Mouse (Mus musculus) embryo, embryonic 9.5 days (tissue): ENCODE data around the gene Zfp78.
"Not testable (repeated sequence)": the region's sequence is repeated elsewhere in the genome, so short reads cannot be mapped to it uniquely, and the experiment has no call there.

ENCODE experiments used
- DNase-seq: peaks from one replicate; pipeline ENCODE4 v3.0.0-alpha.2; 2017; ENCODE audit errors: extremely low spot score

Gene Zfp78

DNA sequence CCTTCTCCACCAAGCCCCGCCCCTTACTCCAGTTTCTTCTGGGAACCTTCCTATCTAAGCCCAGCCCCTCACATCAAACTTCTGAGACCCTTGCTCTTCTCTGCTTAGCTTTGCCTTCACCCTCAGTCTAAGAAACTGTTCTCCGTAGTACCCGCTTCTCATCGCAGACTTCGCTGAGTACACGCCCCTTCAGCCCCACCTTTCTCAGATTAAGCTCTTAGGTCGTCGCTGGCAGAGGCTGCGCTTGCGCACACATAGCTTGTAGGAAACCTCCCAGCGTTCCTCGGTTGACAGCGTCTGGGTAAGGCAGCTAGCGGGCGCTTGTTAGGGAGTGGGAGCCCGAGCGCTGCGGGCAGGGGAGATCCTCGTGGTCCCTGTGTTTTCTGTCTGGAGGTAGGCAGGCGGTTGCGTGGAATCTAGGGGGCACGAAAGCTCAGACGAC is at the start of gene Zfp78:
TSS of gene Zfp78 (plus strand) at position 234 of the 442 bp plus-strand sequence.
- DNase-seq, result no peak

DNA sequence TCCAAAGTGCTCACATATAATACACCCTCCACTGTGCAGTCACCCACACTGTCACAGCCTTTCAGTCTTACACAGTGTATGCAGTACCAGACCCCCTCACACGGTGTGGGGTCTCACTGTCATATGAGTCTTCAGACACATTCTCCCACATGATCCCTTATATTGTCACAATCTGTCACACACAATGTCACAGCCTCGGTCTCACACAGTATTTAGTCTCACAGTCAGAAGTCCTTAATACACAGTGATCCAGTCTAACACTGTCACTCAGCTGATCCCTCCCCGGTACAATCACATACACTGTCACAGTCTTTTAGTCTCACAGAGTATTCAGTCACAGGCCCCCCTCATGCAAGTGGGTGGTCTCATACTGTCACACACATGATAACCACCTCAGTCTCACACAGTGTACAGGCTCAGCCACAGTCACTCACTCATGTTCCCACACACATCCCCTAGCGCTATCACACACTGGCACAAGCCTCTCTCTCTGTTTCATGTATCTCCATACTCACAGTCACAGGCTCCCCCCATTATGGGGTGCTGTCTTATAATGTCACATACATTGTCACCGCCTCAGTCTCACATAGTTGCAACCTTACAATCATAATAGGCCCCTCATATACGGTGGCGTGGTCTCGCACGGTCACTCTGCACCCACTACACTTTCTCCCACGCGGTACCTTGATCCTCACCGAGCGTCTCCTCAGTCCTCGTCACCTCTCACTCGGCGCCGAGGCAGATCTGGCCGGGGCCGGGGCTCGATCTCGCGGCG is 32.4 kb upstream of the Zfp78 start:
- DNase-seq, result peak; percentile 1

GRCm38 (mm10) chr7:6331233-6331956 is 31.7 kb upstream of the Zfp78 start, which contains the start of gene Zfp583:
Gene Zfp583, minus strand, starts transcription at chr7:6331285.
- DNase-seq, result peak; percentile 86

DNA sequence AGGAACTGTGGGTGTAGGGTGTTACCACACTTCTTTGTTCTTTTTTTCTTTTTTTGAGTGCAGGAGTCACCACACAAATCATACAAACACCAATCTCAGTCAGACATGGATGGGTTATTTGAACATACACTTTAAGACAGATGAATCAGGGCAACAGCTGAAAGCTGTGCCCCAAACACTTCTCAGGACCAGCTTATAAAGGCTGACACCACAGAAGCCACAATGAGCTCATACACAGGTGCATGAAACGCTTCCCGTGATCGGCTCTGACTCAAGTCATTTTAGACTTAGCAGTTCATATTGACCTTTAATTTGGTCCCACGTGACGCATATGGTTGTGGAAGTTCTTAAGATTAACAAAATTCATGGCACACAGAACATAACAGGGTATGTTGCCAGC is 23.2 kb upstream of the Zfp78 start:
- DNase-seq, result no peak

DNA sequence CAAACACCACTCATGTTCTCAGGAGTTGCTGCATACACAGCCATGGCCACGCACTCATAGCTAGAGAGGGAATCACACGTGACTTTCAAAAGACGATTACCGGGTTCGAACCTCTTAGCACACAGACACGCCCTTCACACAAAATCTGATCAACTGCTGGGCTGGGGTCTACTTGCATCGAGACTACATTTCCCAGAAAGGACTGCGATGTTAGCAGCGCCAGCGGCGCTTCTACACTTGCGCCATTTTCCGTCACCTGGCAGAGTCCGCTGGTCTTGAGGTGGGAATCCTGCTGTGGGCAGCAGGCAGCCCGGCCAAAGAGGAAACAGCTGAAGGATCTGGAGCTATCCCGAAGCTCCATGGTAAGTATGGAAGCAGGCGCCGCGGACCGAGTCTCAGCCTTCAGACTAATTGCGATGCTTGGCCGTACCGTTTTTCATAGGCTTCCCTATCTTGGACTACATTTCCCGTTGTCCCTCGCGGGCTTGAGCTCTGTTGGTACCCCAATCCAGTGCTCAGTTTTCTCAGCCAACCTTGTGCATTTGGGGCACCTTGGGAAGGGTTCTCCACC is 19.5 kb upstream of the Zfp78 start, which contains the start of gene Gm3854:
TSS of gene Gm3854 (plus strand) at position 259 of the 571 bp plus-strand sequence.
- DNase-seq, result peak; percentile 84

DNA sequence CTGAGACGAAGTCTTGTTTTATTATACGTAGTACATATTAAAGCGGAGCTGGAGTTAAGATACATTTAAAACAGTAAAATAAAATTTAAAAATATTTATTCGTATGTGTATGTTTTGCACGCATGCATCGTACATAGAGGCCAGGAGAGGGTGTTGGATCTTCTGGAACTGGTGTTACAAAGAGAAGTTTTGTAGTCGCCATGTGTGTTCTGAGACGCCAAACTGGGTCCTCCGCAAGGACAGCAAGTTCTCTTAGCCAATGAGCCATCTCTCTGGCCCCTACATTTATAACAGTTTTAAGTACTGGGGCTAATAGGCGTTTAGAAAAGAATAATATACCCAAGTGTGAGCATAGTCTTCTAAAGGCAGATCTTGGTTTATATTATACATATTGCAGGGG is 19.0 kb upstream of the Zfp78 start:
- no peak for DNase-seq

GRCm38 (mm10) chr7:6358121-6358520 is 5.0 kb upstream of the Zfp78 start:
- DNase-seq, result no peak

GRCm38 (mm10) chr7:6358937-6359590 is 4.0 kb upstream of the Zfp78 start:
- peak; percentile 54 for DNase-seq

- DNase-seq, result peak; percentile 17
Observed at GRCm38 (mm10) chr7:6360477-6361060, 2.5 kb upstream of the Zfp78 start.

DNA sequence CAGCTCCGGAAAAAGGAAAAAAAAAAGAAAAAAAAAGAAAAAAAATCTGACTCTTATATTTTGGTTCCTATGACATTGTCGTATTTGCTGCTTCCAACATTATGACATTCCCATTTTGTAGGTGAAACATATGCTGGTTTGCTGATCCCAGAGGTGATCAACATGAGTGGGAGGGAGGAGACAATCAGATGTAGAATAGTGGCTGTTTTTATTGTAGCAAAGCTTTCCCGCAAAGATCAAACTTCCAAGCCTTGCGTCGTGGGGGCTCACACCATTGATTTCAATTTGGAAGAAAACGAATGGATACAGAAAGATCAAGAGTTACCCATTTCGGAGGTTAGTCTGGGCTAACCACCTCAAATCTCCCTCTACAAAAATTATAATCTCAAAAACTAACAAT is 1.3 kb upstream of the Zfp78 start:
- no peak for DNase-seq

GRCm38 (mm10) chr7:6362268-6363046 is 623 bp upstream of the Zfp78 start:
- DNase-seq, result peak; percentile 99

- DNase-seq, result no peak
Observed at GRCm38 (mm10) chr7:6364761-6365160, 1.7 kb downstream of the Zfp78 start.

DNA sequence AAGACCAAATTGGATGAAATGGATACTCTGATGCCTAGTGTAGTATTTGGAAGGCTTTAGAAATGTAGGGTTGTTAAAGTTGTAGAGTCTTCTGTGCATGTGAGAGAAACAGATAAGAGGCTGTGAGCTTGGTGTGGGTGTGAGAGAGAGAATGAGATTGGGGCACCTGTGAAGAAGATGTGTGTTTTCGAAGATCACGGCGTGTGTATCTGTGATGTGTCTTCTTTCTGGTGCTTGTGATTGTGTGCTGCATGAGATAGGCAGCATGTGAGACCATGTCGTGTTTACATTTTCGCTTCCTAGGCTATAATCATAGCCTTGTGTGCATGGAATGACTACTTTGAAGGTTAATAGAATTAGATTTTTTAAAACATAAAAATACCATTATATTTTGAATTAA is 4.1 kb downstream of the Zfp78 start:
- no peak for DNase-seq

GRCm38 (mm10) chr7:6368146-6368545 is 5.1 kb downstream of the Zfp78 start:
- DNase-seq, result not testable (repeated sequence)

- DNase-seq, result no peak
Observed at GRCm38 (mm10) chr7:6369460-6369859, 6.4 kb downstream of the Zfp78 start.

- DNase-seq, result no peak
Observed at GRCm38 (mm10) chr7:6372993-6373392, 9.9 kb downstream of the Zfp78 start.

- DNase-seq, result no peak
Observed at GRCm38 (mm10) chr7:6378441-6378840, 15.4 kb downstream of the Zfp78 start.

DNA sequence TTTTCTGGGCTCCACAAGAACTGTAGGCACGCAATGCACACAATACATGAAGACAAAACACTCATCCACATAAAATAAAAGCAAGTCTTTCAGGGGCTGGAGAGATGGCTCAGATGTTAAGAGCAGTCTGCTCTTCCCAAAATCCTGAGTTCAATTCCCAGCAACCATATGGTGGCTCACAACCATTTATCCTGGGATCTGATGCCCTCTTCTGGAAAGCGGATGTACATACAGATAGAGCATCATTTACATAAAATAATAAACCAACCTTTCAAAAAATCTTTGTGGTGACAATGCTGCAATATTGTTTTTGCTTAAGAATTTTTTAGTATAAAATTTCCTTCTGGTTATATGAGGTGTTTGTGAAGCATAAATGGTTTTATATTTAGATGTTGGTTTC is 18.4 kb downstream of the Zfp78 start:
- DNase-seq, result no peak

GRCm38 (mm10) chr7:6383044-6383455 is 20.0 kb downstream of the Zfp78 start, which contains the start of gene Zfp28:
Gene Zfp28, plus strand, starts transcription at chr7:6383295.
- peak; percentile 98 for DNase-seq

GRCm38 (mm10) chr7:6384011-6384410 is 20.9 kb downstream of the Zfp78 start:
- DNase-seq, result no peak

GRCm38 (mm10) chr7:6386995-6387394 is 23.9 kb downstream of the Zfp78 start:
- no peak for DNase-seq
